In the genomic region with DNA sequence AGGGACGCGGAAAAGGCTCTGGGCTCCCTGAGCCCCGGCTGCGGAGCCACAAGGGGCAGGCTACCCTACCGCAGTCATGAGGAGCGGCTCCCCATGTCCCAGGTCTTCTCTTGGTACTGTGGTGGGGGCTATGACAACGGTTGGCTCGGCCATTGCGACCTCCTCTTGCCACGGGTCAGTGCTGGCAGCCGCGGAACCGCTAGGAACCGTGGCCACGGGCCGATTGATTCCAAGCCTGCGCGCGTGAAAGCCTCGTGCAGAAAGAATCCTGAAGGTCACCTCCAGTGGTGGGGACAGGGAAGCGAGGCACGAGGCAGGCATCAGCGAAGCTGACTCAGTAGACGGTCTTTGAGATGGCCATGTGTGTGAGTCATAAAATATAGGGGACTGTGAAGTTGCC, we compare ENCODE assay signal across 14 mouse cellular contexts. TPM values are rescaled to one million over a fixed set of nuclear protein-coding genes. Genes with fewer than 3 reads are reported as not detected.
A peak's percentile ranks its signal among the peaks of the same experiment; 100 is the strongest.
DNase-seq lines count a peak whose midpoint lies in the region; ATAC-seq and TF ChIP-seq lines count a peak whose summit lies in the region.
"Had no signal": no experiment of that assay in that cellular context is flagged by ENCODE, and none has a peak within 500 bp of the region (broad histone marks: within the 10 kb centered on the region; RNA-seq: fewer than 3 reads in every experiment).

Gene Stpg4 (minus strand): TSS at position 231 of the 400 bp plus-strand sequence.

- H3K4me1 ChIP-seq in heart, postnatal 0 days (ENCODE audit: control insufficient read depth, insufficient read depth), result no peaks in the 10 kb centered on the region
- H3K4me1 ChIP-seq in ES-Bruce4 (ENCODE audit: control insufficient read depth, insufficient read depth, low read length), result peaks cover 1% of the 10 kb centered on the region
- H3K4me1 ChIP-seq in embryonic facial prominence, embryonic 14.5 days (ENCODE audit: control insufficient read depth, insufficient read depth, low read length), result no peaks in the 10 kb centered on the region
- H3K4me1 ChIP-seq in midbrain, embryonic 11.5 days (ENCODE audit: control insufficient read depth, insufficient read depth, low read length), result peaks cover 3% of the 10 kb centered on the region; the same call in 1 of the 2 replicates

- no peak within 1 kb of the TSS for H3K4me3 ChIP-seq in heart, postnatal 0 days (ENCODE audit: low read depth, low read length)
- H3K4me3 ChIP-seq in ES-Bruce4 (ENCODE audit: low read depth, low read length), result peak within 1 kb of the TSS; percentile 1; the same call in 1 of the 2 replicates
- no peak within 1 kb of the TSS for H3K4me3 ChIP-seq in embryonic facial prominence, embryonic 14.5 days (ENCODE audit: low read depth, low read length)
- H3K4me3 ChIP-seq in midbrain, embryonic 11.5 days (ENCODE audit: low read depth, low read length), result no peak within 1 kb of the TSS
- H3K4me3 ChIP-seq: liver, embryonic 15.5 days had no signal

- WGBS in heart, postnatal 0 days, result 46% methylated on average over 24 of the region's 24 CpGs
- WGBS in embryonic facial prominence, embryonic 14.5 days, result 60% methylated on average over 23 of the region's 24 CpGs
- WGBS in midbrain, embryonic 11.5 days, result 45% methylated on average over 24 of the region's 24 CpGs

- no peaks in the 10 kb centered on the region for H3K27me3 ChIP-seq in heart, postnatal 0 days (ENCODE audit: control insufficient read depth, insufficient read depth, low read length)
- H3K27me3 ChIP-seq in ES-Bruce4 (ENCODE audit: control insufficient read depth, insufficient read depth, low read length, poor library complexity, severe bottlenecking), result no peaks in the 10 kb centered on the region
- no peaks in the 10 kb centered on the region for H3K27me3 ChIP-seq in embryonic facial prominence, embryonic 14.5 days (replicated peaks; ENCODE audit: control insufficient read depth, insufficient read depth, low read length)
- H3K27me3 ChIP-seq in midbrain, embryonic 11.5 days (ENCODE audit: control insufficient read depth, insufficient read depth, low read length), result no peaks in the 10 kb centered on the region
- H3K27me3 ChIP-seq: liver, embryonic 15.5 days had no signal

- no peak for TF ChIP-seq CTCF in heart, postnatal 0 days (IDR thresholded peaks at IDR 0.05; ENCODE audit: low read depth)
- TF ChIP-seq CTCF in ES-Bruce4 (IDR thresholded peaks at IDR 0.05; ENCODE audit: low read depth, low read length), result peak; percentile 4

- no peak within 1 kb of the TSS for H3K27ac ChIP-seq in heart, postnatal 0 days (ENCODE audit: low read depth)
- H3K27ac ChIP-seq in ES-Bruce4 (ENCODE audit: insufficient read depth, low read length), result no peak within 1 kb of the TSS
- H3K27ac ChIP-seq in embryonic facial prominence, embryonic 14.5 days (replicated peaks; ENCODE audit: low read depth, low read length), result peak within 1 kb of the TSS; percentile 36; the same call in 1 of the 2 replicates
- no peak within 1 kb of the TSS for H3K27ac ChIP-seq in midbrain, embryonic 11.5 days (ENCODE audit: low read depth, low read length)
- H3K27ac ChIP-seq: liver, embryonic 15.5 days had no signal

- no peak for TF ChIP-seq POLR2A in ES-Bruce4 (IDR thresholded peaks at IDR 0.05; ENCODE audit: insufficient read depth, low read length)

- peaks cover 31% of the 10 kb centered on the region for H3K36me3 ChIP-seq in heart, postnatal 0 days (replicated peaks; ENCODE audit: control insufficient read depth, insufficient read depth, low read length)
- peaks cover 7% of the 10 kb centered on the region for H3K36me3 ChIP-seq in ES-Bruce4 (ENCODE audit: control insufficient read depth, insufficient read depth, low read length, poor library complexity, severe bottlenecking)
- H3K36me3 ChIP-seq in embryonic facial prominence, embryonic 14.5 days (ENCODE audit: control insufficient read depth, insufficient read depth, low read length), result peaks cover 34% of the 10 kb centered on the region
- peaks cover 10% of the 10 kb centered on the region for H3K36me3 ChIP-seq in midbrain, embryonic 11.5 days (ENCODE audit: control insufficient read depth, insufficient read depth, low read length)

- intact Hi-C loops in heart, postnatal 14 days (cut with DNase I), result no loop called here

- no peak for DNase-seq in heart, postnatal 0 days (ENCODE audit: low spot score)
- DNase-seq in heart, postnatal 14 days, result no peak
- no peak for DNase-seq in embryonic facial prominence, embryonic 14.5 days (ENCODE audit: low spot score)
- no peak for DNase-seq in midbrain, embryonic 11.5 days (ENCODE audit: low spot score, missing footprints)
- DNase-seq in cerebellum, postnatal 14 days, result no peak
- DNase-seq in spleen, adult 12 weeks (ENCODE audit: low spot score), result no peak
- no peak for DNase-seq in thymus, postnatal 4 days
- DNase-seq: adrenal gland, adult 2 months; cerebellum, adult 18-20 months had no signal

- no peak within 1 kb of the TSS for H3K9ac ChIP-seq in heart, postnatal 0 days (replicated peaks; ENCODE audit: low read depth, low read length)
- no peak within 1 kb of the TSS for H3K9ac ChIP-seq in ES-Bruce4 (ENCODE audit: low read depth, poor library complexity, severe bottlenecking)
- no peak within 1 kb of the TSS for H3K9ac ChIP-seq in embryonic facial prominence, embryonic 14.5 days (ENCODE audit: low read depth, low read length)
- H3K9ac ChIP-seq in midbrain, embryonic 11.5 days (ENCODE audit: low read length), result no peak within 1 kb of the TSS
- H3K9ac ChIP-seq: liver, embryonic 15.5 days had no signal

- no peak for ATAC-seq in heart, postnatal 0 days (ENCODE audit: insufficient read depth, low read depth)
- ATAC-seq in embryonic facial prominence, embryonic 14.5 days (ENCODE audit: low read depth), result peak; percentile 42; the same call in 1 of the 2 replicates
- ATAC-seq in midbrain, embryonic 11.5 days (ENCODE audit: low FRiP score), result peak; percentile 52; the same call in 1 of the 2 replicates

- TF ChIP-seq EP300 in heart, postnatal 0 days (IDR thresholded peaks at IDR 0.05; ENCODE audit: low read depth), result no peak
- TF ChIP-seq EP300 in ES-Bruce4 (IDR thresholded peaks at IDR 0.05; ENCODE audit: insufficient read depth, low read depth, low read length), result no peak

- H3K9me3 ChIP-seq in heart, postnatal 0 days (replicated peaks; ENCODE audit: control insufficient read depth, low read length), result no peaks in the 10 kb centered on the region
- no peaks in the 10 kb centered on the region for H3K9me3 ChIP-seq in ES-Bruce4 (replicated peaks; ENCODE audit: control insufficient read depth, insufficient read depth, low read length, poor library complexity, severe bottlenecking)
- H3K9me3 ChIP-seq in embryonic facial prominence, embryonic 14.5 days (ENCODE audit: control insufficient read depth, low read length), result no peaks in the 10 kb centered on the region
- H3K9me3 ChIP-seq in midbrain, embryonic 11.5 days (ENCODE audit: control insufficient read depth, low read length), result no peaks in the 10 kb centered on the region
- H3K9me3 ChIP-seq: G1E; liver, embryonic 15.5 days had no signal

- H3K4me2 ChIP-seq in heart, postnatal 0 days (ENCODE audit: low read depth, low read length), result 0 out of 2 replicates have a peak within 1 kb of the TSS, but pooled peaks have one; percentile 26
- H3K4me2 ChIP-seq in embryonic facial prominence, embryonic 14.5 days (ENCODE audit: low read depth, low read length), result peak within 1 kb of the TSS; percentile 26
- no peak within 1 kb of the TSS; the same call in 1 of the 2 replicates for H3K4me2 ChIP-seq in midbrain, embryonic 11.5 days
- H3K4me2 ChIP-seq: liver, embryonic 15.5 days had no signal

RNA-seq across cellular contexts. Expression of gene Stpg4, which starts in this region (rescaled TPM):
- total RNA-seq in heart, postnatal 0 days (2014; rRNA removed; ENCODE audit: low replicate concordance), result not detected in 2 replicates
- polyA plus RNA-seq in heart, postnatal 0 days (2015; fragmentation: Nextera tagmentation; extraction: Ambion mirVana), result not detected in 2 replicates
- not detected for total RNA-seq in heart, postnatal 14 days (2021)
- not detected in 2 replicates for polyA plus RNA-seq in ES-Bruce4 (2011; ENCODE audit: insufficient read depth, insufficient read length, low read depth, missing spikeins)
- polyA plus RNA-seq in embryonic facial prominence, embryonic 14.5 days (2014; fragmentation: Nextera tagmentation; extraction: Ambion mirVana), result not detected in 2 replicates
- not detected in 2 replicates for polyA plus RNA-seq in midbrain, embryonic 11.5 days (2014; fragmentation: Nextera tagmentation; extraction: Ambion mirVana)
- total RNA-seq: adrenal gland, adult 2 months; left cerebral cortex, adult 18-20 months had no signal
- polyA plus RNA-seq: adrenal gland, adult 2 months; G1E; liver, embryonic 15.5 days; urinary bladder, adult 2 months had no signal

Comparison
In these comparisons a context has a peak if more than half of its experiments do, and no peak if none do; other contexts are left out.
1. Peak in ATAC-seq, H3K27ac ChIP-seq and H3K4me2 ChIP-seq in embryonic facial prominence, embryonic 14.5 days; RNA of the gene not detected or under 1 TPM.
2. Peak in ATAC-seq in midbrain, embryonic 11.5 days; RNA of the gene not detected or under 1 TPM.